Mouse (Mus musculus): Measurements from ENCODE around the gene Pde6b.
A peak's percentile ranks its signal among the peaks of the same experiment; 100 is the strongest.

Pde6b gene

GRCm38 (mm10) chr5:108389744-108390143 lies 1.6 kb downstream of the Pde6b start:
- no peak for DNase-seq (ENCODE audit: low spot score in 2 of 2)

GRCm38 (mm10) chr5:108403453-108403852 lies 15.3 kb downstream of the Pde6b start:
- no peak for DNase-seq (ENCODE audit: low spot score in 2 of 2)

GRCm38 (mm10) chr5:108405460-108405859 lies 17.3 kb downstream of the Pde6b start:
- DNase-seq (ENCODE audit: low spot score in 2 of 2) = peak in 1 of 2 experiments; percentile 5

- no peak for DNase-seq (ENCODE audit: low spot score in 2 of 2)
Measured at GRCm38 (mm10) chr5:108406977-108407376, 18.8 kb downstream of the Pde6b start.

- DNase-seq (ENCODE audit: low spot score in 2 of 2) = no peak
Measured at GRCm38 (mm10) chr5:108414711-108415110, 26.5 kb downstream of the Pde6b start.

- no peak for DNase-seq (ENCODE audit: low spot score in 2 of 2)
Measured at GRCm38 (mm10) chr5:108422741-108423140, 34.5 kb downstream of the Pde6b start.

- DNase-seq (ENCODE audit: low spot score in 2 of 2) = no peak
Measured at GRCm38 (mm10) chr5:108423427-108423826, 35.2 kb downstream of the Pde6b start.

GRCm38 (mm10) chr5:108427186-108427585 lies 39.0 kb downstream of the Pde6b start:
- DNase-seq (ENCODE audit: low spot score in 2 of 2) = peak in 1 of 2 experiments; percentile 25

GRCm38 (mm10) chr5:108431196-108431595 lies 43.0 kb downstream of the Pde6b start:
- DNase-seq (ENCODE audit: low spot score in 2 of 2) = no peak

GRCm38 (mm10) chr5:108433804-108434587 lies 45.8 kb downstream of the Pde6b start, which contains the start of gene Atp5k:
Gene Atp5k (minus strand): TSS chr5:108434448.
- DNase-seq (ENCODE audit: low spot score in 2 of 2) = peak; percentile 92 to 95

- no peak for DNase-seq (ENCODE audit: low spot score in 2 of 2)
Measured at GRCm38 (mm10) chr5:108436101-108436500, 47.9 kb downstream of the Pde6b start.

GRCm38 (mm10) chr5:108446973-108447372 lies 58.8 kb downstream of the Pde6b start:
- DNase-seq (ENCODE audit: low spot score in 2 of 2) = no peak

GRCm38 (mm10) chr5:108447857-108448256 lies 59.7 kb downstream of the Pde6b start:
- DNase-seq (ENCODE audit: low spot score in 2 of 2) = no peak

GRCm38 (mm10) chr5:108448785-108449668 lies 60.8 kb downstream of the Pde6b start, which contains the start of gene Mfsd7a:
Gene Mfsd7a (minus strand): TSS chr5:108448891.
- no peak for DNase-seq (ENCODE audit: low spot score in 2 of 2)

- no peak for DNase-seq (ENCODE audit: low spot score in 2 of 2)
Measured at GRCm38 (mm10) chr5:108450837-108451540, 62.8 kb downstream of the Pde6b start.

GRCm38 (mm10) chr5:108451611-108452010 lies 63.4 kb downstream of the Pde6b start:
- DNase-seq (ENCODE audit: low spot score in 2 of 2) = no peak

GRCm38 (mm10) chr5:108452422-108452821 lies 64.2 kb downstream of the Pde6b start:
- DNase-seq (ENCODE audit: low spot score in 2 of 2) = no peak

- DNase-seq (ENCODE audit: low spot score in 2 of 2) = no peak
Measured at GRCm38 (mm10) chr5:108454094-108454493, 65.9 kb downstream of the Pde6b start.

- DNase-seq (ENCODE audit: low spot score in 2 of 2) = no peak
Measured at GRCm38 (mm10) chr5:108458706-108459105, 70.5 kb downstream of the Pde6b start.

- DNase-seq (ENCODE audit: low spot score in 2 of 2) = no peak
Measured at GRCm38 (mm10) chr5:108460461-108460860, 72.3 kb downstream of the Pde6b start.

GRCm38 (mm10) chr5:108461082-108462065 lies 73.2 kb downstream of the Pde6b start, which contains the start of gene Pcgf3:
Gene Pcgf3 (plus strand): TSS chr5:108461232.
- DNase-seq (ENCODE audit: low spot score in 2 of 2) = peak; percentile 97 to 99
